Mouse (Mus musculus) CH12.LX (cell line): ENCODE data around the gene Vmn1r229. TPM values are rescaled to one million over a fixed set of nuclear protein-coding genes. Genes with fewer than 3 reads are reported as not detected.

Source experiments
- DNase-seq: peaks from one replicate; pipeline ENCODE4 v3.0.0-alpha.2; 2013; ENCODE audit errors: extremely low read depth
- H3K27ac ChIP-seq: 2 replicates; pipeline ENCODE4 v1.5.1; 2012; ENCODE audit warnings: low read depth, mild to moderate bottlenecking, control low read depth, moderate library complexity; ENCODE audit not compliant: insufficient read depth
- H3K27me3 ChIP-seq: replicated peaks from 2 replicates; pipeline ENCODE3; 2012; ENCODE audit warnings: inconsistent platforms
- H3K36me3 ChIP-seq, 2 experiments: replicated peaks in 1 of 2; 2 replicates each; pipeline versions ENCODE3 to v1.6.1; 2012; ENCODE audit warnings: inconsistent platforms in 1 of 2, low read length in 1 of 2, mild to moderate bottlenecking in 1 of 2, mixed read lengths in 1 of 2, moderate library complexity in 1 of 2; ENCODE audit not compliant: control insufficient read depth in 1 of 2, insufficient read depth in 1 of 2
- H3K4me1 ChIP-seq, 2 experiments: 2 replicates each; pipeline ENCODE4 v1.6.1; 2012; ENCODE audit warnings: inconsistent platforms in 1 of 2, moderate library complexity in 1 of 2; ENCODE audit not compliant: insufficient read depth in 2 of 2, control insufficient read depth in 1 of 2
- H3K4me2 ChIP-seq: 2 replicates; pipeline ENCODE4 v1.6.1; 2012; ENCODE audit warnings: low read depth, mild to moderate bottlenecking, control low read depth; ENCODE audit not compliant: poor library complexity, insufficient read depth, severe bottlenecking
- H3K4me3 ChIP-seq, 3 experiments: fragments of 150-350 bp in 1 of 3; sonication (generic) in 1 of 3; replicated peaks in 1 of 3; 2 replicates each; pipeline versions ENCODE3 to v1.5.1; 2011 to 2012; ENCODE audit warnings: low read depth in 2 of 3, low read length in 2 of 3, mild to moderate bottlenecking in 2 of 3, moderate library complexity in 2 of 3, control low read depth in 1 of 3, improper control_type of control experiment in 1 of 3, inconsistent platforms in 1 of 3, mixed read lengths in 1 of 3; ENCODE audit not compliant: poor library complexity in 1 of 3
- H3K79me2 ChIP-seq: replicated peaks from 2 replicates; pipeline ENCODE4 v1.6.1; 2012; ENCODE audit warnings: mild to moderate bottlenecking, moderate library complexity; ENCODE audit not compliant: control insufficient read depth, poor library complexity, insufficient read depth, severe bottlenecking; ENCODE audit errors: extremely low read depth
- H3K9ac ChIP-seq: 2 replicates; pipeline ENCODE4 v1.6.1; 2012; ENCODE audit warnings: low read depth, mild to moderate bottlenecking, control low read depth, moderate library complexity; ENCODE audit not compliant: insufficient read depth
- H3K9me3 ChIP-seq: replicated peaks from 2 replicates; pipeline ENCODE3; 2012; ENCODE audit warnings: low read length, inconsistent platforms, mixed read lengths
- CTCF ChIP-seq, 2 experiments: IDR thresholded peaks in 1 of 2; conservative IDR thresholded peaks in 1 of 2; 2 replicates each; pipeline ENCODE4 v1.5.1; 2011 to 2012; ENCODE audit warnings: low read depth in 2 of 2, low read length in 2 of 2, improper control_type of control experiment in 1 of 2, inconsistent platforms in 1 of 2, mild to moderate bottlenecking in 1 of 2, moderate library complexity in 1 of 2
- EP300 ChIP-seq: IDR thresholded peaks from 2 replicates; pipeline ENCODE4 v1.6.1; 2011; ENCODE audit warnings: low read length, improper control_type of control experiment
- HCFC1 ChIP-seq: IDR thresholded peaks from 2 replicates; pipeline ENCODE4 v1.6.1; 2012; ENCODE audit warnings: low read depth, mild to moderate bottlenecking, inconsistent platforms, low read length, improper control_type of control experiment
- IRF4 ChIP-seq: IDR thresholded peaks from 2 replicates; pipeline ENCODE4 v1.6.1; 2014; ENCODE audit warnings: low read depth, mild to moderate bottlenecking, inconsistent platforms, low read length, improper control_type of control experiment
- JUN ChIP-seq: IDR thresholded peaks from 2 replicates; pipeline ENCODE4 v1.6.1; 2011; ENCODE audit warnings: low read depth, mild to moderate bottlenecking, low read length, improper control_type of control experiment, moderate library complexity; ENCODE audit not compliant: insufficient read depth
- JUND ChIP-seq: conservative IDR thresholded peaks from 2 replicates; pipeline ENCODE4 v1.6.1; 2011; ENCODE audit warnings: low read depth, low read length, improper control_type of control experiment
- KAT2A ChIP-seq: IDR thresholded peaks from 2 replicates; pipeline ENCODE4 v1.6.1; 2012; ENCODE audit warnings: low read length, improper control_type of control experiment, inconsistent platforms; ENCODE audit not compliant: insufficient replicate concordance
- MAFK ChIP-seq: IDR thresholded peaks from 2 replicates; pipeline ENCODE4 v1.6.1; 2011; ENCODE audit warnings: low read length, improper control_type of control experiment; ENCODE audit not compliant: insufficient replicate concordance
- PAX5 ChIP-seq: IDR thresholded peaks from 2 replicates; pipeline ENCODE4 v1.6.1; 2012; ENCODE audit warnings: low read length, inconsistent platforms, mixed read lengths
- POLR2A ChIP-seq: IDR thresholded peaks from 2 replicates; pipeline ENCODE4 v1.6.1; 2011; ENCODE audit warnings: low read depth, mild to moderate bottlenecking, improper control_type of control experiment, low read length
- RAD21 ChIP-seq: IDR thresholded peaks from 2 replicates; pipeline ENCODE4 v1.6.1; 2011; ENCODE audit warnings: low read depth, mild to moderate bottlenecking, low read length, improper control_type of control experiment, moderate library complexity
- SIN3A ChIP-seq: IDR thresholded peaks from 2 replicates; pipeline ENCODE4 v1.6.1; 2012; ENCODE audit warnings: low read length, improper control_type of control experiment, inconsistent platforms
- SMC3 ChIP-seq: IDR thresholded peaks from 2 replicates; pipeline ENCODE4 v1.6.1; 2011; ENCODE audit warnings: low read depth, low read length, improper control_type of control experiment
- TBP ChIP-seq: conservative IDR thresholded peaks from 2 replicates; pipeline ENCODE4 v1.6.1; 2011; ENCODE audit warnings: low read depth, low read length, improper control_type of control experiment
- TCF12 ChIP-seq: IDR thresholded peaks from 2 replicates; pipeline ENCODE4 v1.6.1; 2014; ENCODE audit warnings: low read depth, mild to moderate bottlenecking, inconsistent platforms, low read length, improper control_type of control experiment
- ZC3H11A ChIP-seq: IDR thresholded peaks from 2 replicates; pipeline ENCODE4 v1.6.1; 2012; ENCODE audit warnings: low read depth, mild to moderate bottlenecking, inconsistent platforms, low read length, improper control_type of control experiment
- ZKSCAN1 ChIP-seq: IDR thresholded peaks from 2 replicates; pipeline ENCODE4 v1.6.1; 2012; ENCODE audit warnings: low read depth, inconsistent platforms, low read length, improper control_type of control experiment, borderline replicate concordance
- dilution Hi-C: fragments of 300-500 bp; cut with MboI; formaldehyde crosslinking; loops from 2 replicates; pipeline ENCODE4 v1.14.3; 2020; ENCODE audit warnings: low sequenced_read_pairs; ENCODE audit not compliant: extremely low pct_unique_long_range_greater_than_20kb, extremely low pct_ligation_motif_present
- in situ Hi-C: fragments of 300-500 bp; cut with MboI; formaldehyde crosslinking; loops from 3 replicates; pipeline ENCODE4 v1.14.3; 2019; ENCODE audit warnings: low sequenced_read_pairs, low pct_ligation_motif_present, low pct_unique_long_range_greater_than_20kb, mixed read lengths
- polyA plus RNA-seq: library from polyadenylated mRNA; unstranded; fragments of >175 nt; gene quantifications from 2 replicates; pipeline ENCODE4 v1.2.1, GENCODE M21; 2012; ENCODE audit warnings: low read depth; ENCODE audit not compliant: insufficient read length
- total RNA-seq, 2 experiments: library from RNA; depleted of rRNA; stranded (reverse); fragments of 300-350 nt in 1 of 2; fragments of >200 nt in 1 of 2; gene quantifications; 2 replicates each; pipeline ENCODE4 v1.2.3; 2012 to 2014

Vmn1r229 gene
- total RNA-seq (2012; rRNA removed) (not detected in 2 replicates), total RNA-seq (2014; rRNA removed) (not detected in 2 replicates), polyA plus RNA-seq (0.03 TPM in 1 of 2 replicates, not detected in the other)

DNA sequence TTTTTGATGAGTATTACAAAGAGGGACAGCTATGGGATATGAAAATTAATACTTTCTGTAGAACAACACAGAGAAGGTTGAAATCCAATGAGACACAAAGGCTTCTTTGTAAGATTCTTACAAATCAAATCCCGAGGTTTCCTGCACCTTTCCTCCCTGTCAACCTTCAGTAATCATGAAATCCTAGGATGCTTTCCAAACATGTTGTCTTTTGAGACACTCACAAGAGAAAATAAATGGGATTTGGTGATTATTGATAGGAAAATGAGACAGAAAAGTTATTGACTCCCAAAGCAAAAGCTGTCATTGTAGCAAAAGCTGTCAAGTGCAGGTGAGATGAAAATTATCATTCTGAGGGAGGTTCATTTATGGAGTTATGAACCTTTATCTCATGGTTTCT lies at the start of gene Vmn1r229:
TSS of gene Vmn1r229 (plus strand) at position 301 of the 400 bp plus-strand sequence.
- TF ChIP-seq SIN3A (no peak), JUN (no peak), RAD21 (no peak), JUND (no peak)
- Histone ChIP-seq H3K79me2 (no peaks in the 10 kb centered on the region), H3K9me3 (no peaks in the 10 kb centered on the region), H3K36me3 (no peaks in the 10 kb centered on the region), H3K4me2 (no peak within 1 kb of the TSS), H3K27ac (no peak within 1 kb of the TSS), H3K9ac (no peak within 1 kb of the TSS), H3K4me1 (no peaks in the 10 kb centered on the region), H3K27me3 (no peaks in the 10 kb centered on the region), H3K4me3 (no peak within 1 kb of the TSS)
- in situ Hi-C loops (no loop called here), dilution Hi-C loops (no loop called here)
- no peak for DNase-seq

GRCm38 (mm10) chr17:20786057-20786456 lies 25.3 kb upstream of the Vmn1r229 start, which contains the start of gene Vmn1r228:
Gene Vmn1r228, minus strand, starts transcription at chr17:20786157.
- Histone ChIP-seq H3K27ac (no peak within 1 kb of the TSS), H3K9ac (no peak within 1 kb of the TSS), H3K79me2 (no peaks in the 10 kb centered on the region), H3K4me2 (no peak within 1 kb of the TSS), H3K4me3 (no peak within 1 kb of the TSS), H3K4me1 (peaks cover 0 to 3% of the 10 kb centered on the region in 2 experiments; a peak in 1 of 4 replicates), H3K9me3 (no peaks in the 10 kb centered on the region), H3K27me3 (peaks cover 3% of the 10 kb centered on the region), H3K36me3 (no peaks in the 10 kb centered on the region)
- TF ChIP-seq PAX5 (no peak), EP300 (no peak), CTCF (conservative IDR thresholded peaks at IDR 0.05 in 1 of 2, IDR thresholded peaks at IDR 0.05 in 1 of 2; ENCODE audit: low read depth in 2 of 2, low read length in 2 of 2) (no peak), ZKSCAN1 (no peak), KAT2A (no peak)
- dilution Hi-C loops (no loop called here), in situ Hi-C loops (no loop called here)
- no peak for DNase-seq

DNA sequence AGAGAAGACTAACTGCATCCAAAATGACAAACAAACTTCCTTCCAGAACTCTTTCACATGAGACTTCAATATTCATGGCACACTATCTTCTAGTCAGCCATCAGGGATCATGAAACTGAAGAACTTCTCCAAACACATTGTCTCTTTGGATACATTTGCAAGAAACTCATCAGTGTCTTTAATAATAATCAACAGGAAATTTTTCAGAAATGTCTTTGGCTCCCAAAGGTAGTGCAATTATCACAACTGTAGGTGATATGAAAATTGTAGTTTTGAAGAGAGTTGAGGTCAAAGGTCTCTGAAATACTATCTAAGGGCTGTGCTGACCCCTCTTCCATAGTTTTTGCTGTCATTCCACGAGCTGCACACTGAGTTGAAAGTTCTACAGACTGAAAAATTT lies 28.8 kb downstream of the Vmn1r229 start, which contains the start of gene Vmn1r230:
TSS of gene Vmn1r230 (plus strand) at position 301 of the 400 bp plus-strand sequence.
- no peak within 1 kb of the TSS for H3K4me3 ChIP-seq
- no peaks in the 10 kb centered on the region for H3K4me1 ChIP-seq
- H3K9me3 ChIP-seq: no peaks in the 10 kb centered on the region
- no peaks in the 10 kb centered on the region for H3K79me2 ChIP-seq
- no peaks in the 10 kb centered on the region for H3K36me3 ChIP-seq
- no peaks in the 10 kb centered on the region for H3K27me3 ChIP-seq
- no peak within 1 kb of the TSS for H3K4me2 ChIP-seq
- H3K9ac ChIP-seq: no peak within 1 kb of the TSS
- dilution Hi-C loops: no loop called here
- in situ Hi-C loops: no loop called here
- no peak for DNase-seq
- H3K27ac ChIP-seq: no peak within 1 kb of the TSS
- TF ChIP-seq TCF12 (no peak), POLR2A (no peak), MAFK (no peak), KAT2A (no peak), TBP (no peak), ZKSCAN1 (no peak), SMC3 (no peak), HCFC1 (no peak), SIN3A (no peak), IRF4 (no peak), ZC3H11A (no peak), CTCF (conservative IDR thresholded peaks at IDR 0.05 in 1 of 2, IDR thresholded peaks at IDR 0.05 in 1 of 2; ENCODE audit: low read depth in 2 of 2, low read length in 2 of 2) (no peak)
